Mouse (Mus musculus) erythroblast, embryonic 14.5 days (primary cell): ENCODE measurements around the gene Camkk2.

Experiments used
- GATA1 ChIP-seq: IDR thresholded peaks from 2 replicates; pipeline ENCODE4 v1.6.1; 2012; ENCODE audit warnings: low read length, inconsistent platforms, mixed read lengths
- TAL1 ChIP-seq: IDR thresholded peaks from 3 replicates; pipeline ENCODE4 v1.6.1; 2012; ENCODE audit warnings: low read length, inconsistent platforms, mixed read lengths

DNA sequence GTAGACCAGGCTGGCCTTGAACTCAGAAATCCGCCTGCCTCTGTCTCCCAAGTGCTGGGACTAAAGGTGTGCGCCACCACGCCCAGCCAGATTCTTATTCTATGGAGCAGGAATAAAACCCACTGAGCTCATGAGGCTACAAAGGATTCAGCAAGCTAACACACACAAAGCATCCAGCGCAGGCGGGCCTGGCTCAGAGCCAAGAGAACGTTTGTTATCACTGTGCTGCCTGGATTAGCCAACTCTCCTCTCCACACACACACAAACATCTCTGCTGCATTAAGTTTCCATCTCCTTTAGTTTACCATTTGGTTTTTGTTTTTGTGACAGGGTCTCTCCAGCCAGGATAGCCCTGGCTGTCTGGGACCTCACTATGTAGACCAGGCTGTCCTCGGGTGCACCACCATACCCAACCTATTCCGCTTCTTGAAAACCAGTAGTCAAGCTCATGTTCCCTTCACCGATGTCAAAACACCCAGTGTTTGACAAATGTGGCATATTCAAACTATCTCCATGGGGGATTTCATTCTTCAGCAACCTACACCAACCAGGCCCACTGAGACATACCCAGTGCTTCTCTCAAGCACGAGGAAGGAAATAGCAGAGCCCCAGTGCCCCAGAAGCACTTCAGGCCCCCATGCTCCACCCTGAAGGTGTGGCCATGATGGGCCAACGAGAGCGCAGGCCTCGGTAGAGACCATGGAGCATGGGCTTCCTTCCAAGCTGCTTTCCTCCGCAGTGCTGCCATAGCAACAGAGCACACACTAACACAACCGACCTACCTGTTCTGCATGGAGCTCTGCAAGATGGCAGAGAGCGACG is 19.6 kb upstream of the Camkk2 start:
- TF ChIP-seq GATA1 (no peak), TAL1 (no peak)
